ENCODE assay signal across 8 mouse cellular contexts in the genomic region with DNA sequence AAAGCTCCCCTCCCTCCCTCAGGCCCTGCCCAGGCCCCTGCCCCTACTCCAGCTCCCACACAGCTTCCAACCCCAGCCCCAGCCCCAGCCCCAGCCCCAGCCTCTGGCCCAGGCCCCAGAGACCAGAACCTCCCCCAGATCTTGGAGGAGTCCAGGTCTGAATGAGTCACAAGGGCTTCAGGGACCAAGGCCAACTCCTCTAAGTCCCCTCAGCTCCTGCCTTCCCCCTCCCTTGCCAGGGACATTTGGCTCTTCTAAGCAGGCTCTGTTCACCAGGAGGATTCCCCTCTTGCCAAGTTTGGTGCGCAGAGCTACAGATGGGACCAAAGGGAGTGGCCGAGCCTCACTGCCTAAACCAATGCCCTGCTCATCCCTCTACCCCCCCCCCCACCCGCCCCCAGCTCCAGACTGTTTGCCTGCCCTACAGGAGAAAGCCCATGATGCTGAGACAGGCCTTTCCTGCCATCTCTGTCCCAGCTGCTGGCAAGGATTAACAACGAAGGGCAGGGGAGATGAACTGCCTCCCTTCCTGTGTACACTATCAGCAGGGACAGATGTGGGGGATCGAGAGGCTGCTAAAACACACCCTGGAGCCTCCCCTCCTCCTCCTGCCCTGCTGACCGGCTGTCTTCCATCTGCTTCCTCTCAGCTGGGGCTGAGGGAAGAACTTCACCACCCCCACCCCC. TPM values are rescaled to one million over a fixed set of nuclear protein-coding genes. Genes with fewer than 3 reads are reported as not detected.
A peak's percentile ranks its signal among the peaks of the same experiment; 100 is the strongest.
DNase-seq lines count a peak whose midpoint lies in the region; ATAC-seq and TF ChIP-seq lines count a peak whose summit lies in the region.

No protein-coding gene starts in this region.

- H3K4me2 ChIP-seq in embryonic facial prominence, embryonic 15.5 days (replicated peaks) = no peak overlapping the region
- H3K4me2 ChIP-seq in heart, embryonic 12.5 days = peak overlapping the region; percentile 13; the same call in 1 of the 2 replicates
- 0 out of 2 replicates have a peak overlapping the region, but pooled peaks have one; percentile 5 for H3K4me2 ChIP-seq in kidney, postnatal 0 days (ENCODE audit: low read length)
- no peak overlapping the region for H3K4me2 ChIP-seq in lung, embryonic 15.5 days

- no peaks in the 10 kb centered on the region for H3K9me3 ChIP-seq in G1E (replicated peaks)
- H3K9me3 ChIP-seq in embryonic facial prominence, embryonic 15.5 days (replicated peaks) = no peaks in the 10 kb centered on the region
- H3K9me3 ChIP-seq in heart, embryonic 12.5 days (replicated peaks) = no peaks in the 10 kb centered on the region
- H3K9me3 ChIP-seq in kidney, postnatal 0 days (replicated peaks; ENCODE audit: low read length) = no peaks in the 10 kb centered on the region
- no peaks in the 10 kb centered on the region for H3K9me3 ChIP-seq in lung, embryonic 15.5 days

- no peak overlapping the region for H3K9ac ChIP-seq in embryonic facial prominence, embryonic 15.5 days
- peak overlapping the region; percentile 17; the same call in 1 of the 2 replicates for H3K9ac ChIP-seq in heart, embryonic 12.5 days
- H3K9ac ChIP-seq in kidney, postnatal 0 days (ENCODE audit: low read depth, low read length) = peak overlapping the region; percentile 35; the same call in 1 of the 2 replicates
- H3K9ac ChIP-seq in lung, embryonic 15.5 days = no peak overlapping the region

- 15% methylated on average over 6 of the region's 6 CpGs for WGBS in embryonic facial prominence, embryonic 15.5 days
- 11% methylated on average over 6 of the region's 6 CpGs for WGBS in heart, embryonic 12.5 days
- WGBS in kidney, postnatal 0 days = 4% methylated on average over 6 of the region's 6 CpGs
- WGBS in lung, embryonic 15.5 days = 3% methylated on average over 6 of the region's 6 CpGs

- peaks cover 2% of the 10 kb centered on the region; the same call in 1 of the 2 replicates for H3K27me3 ChIP-seq in G1E (ENCODE audit: insufficient read depth, low read length)
- no peaks in the 10 kb centered on the region for H3K27me3 ChIP-seq in embryonic facial prominence, embryonic 15.5 days
- no peaks in the 10 kb centered on the region for H3K27me3 ChIP-seq in heart, embryonic 12.5 days (replicated peaks)
- H3K27me3 ChIP-seq in kidney, postnatal 0 days (ENCODE audit: insufficient read depth, low read length) = no peaks in the 10 kb centered on the region
- no peaks in the 10 kb centered on the region for H3K27me3 ChIP-seq in lung, embryonic 15.5 days

- peak overlapping the region; percentile 83 for H3K27ac ChIP-seq in embryonic facial prominence, embryonic 15.5 days (replicated peaks)
- H3K27ac ChIP-seq in heart, embryonic 12.5 days (ENCODE audit: poor library complexity, severe bottlenecking) = peak overlapping the region; percentile 81
- peak overlapping the region; percentile 84 for H3K27ac ChIP-seq in kidney, postnatal 0 days
- peak overlapping the region; percentile 97 for H3K27ac ChIP-seq in lung, embryonic 15.5 days

- H3K4me3 ChIP-seq in G1E (ENCODE audit: low read depth, low read length) = peak overlapping the region; percentile 29; the same call in 1 of the 2 replicates
- H3K4me3 ChIP-seq in embryonic facial prominence, embryonic 15.5 days (replicated peaks) = no peak overlapping the region
- H3K4me3 ChIP-seq in heart, embryonic 12.5 days = no peak overlapping the region
- H3K4me3 ChIP-seq in kidney, postnatal 0 days (replicated peaks; ENCODE audit: low read depth, low read length) = no peak overlapping the region
- no peak overlapping the region for H3K4me3 ChIP-seq in lung, embryonic 15.5 days

- ATAC-seq in G1E (ENCODE audit: extremely low read depth, insufficient number of reproducible peaks, low FRiP score, poor library complexity, severe bottlenecking) = peak; percentile 87
- peak; percentile 73 for ATAC-seq in embryonic facial prominence, embryonic 15.5 days (ENCODE audit: insufficient number of reproducible peaks, low FRiP score, low TSS enrichment, low read depth)
- peak; percentile 71 for ATAC-seq in heart, embryonic 12.5 days (ENCODE audit: insufficient number of reproducible peaks, low FRiP score)
- peak; percentile 72 for ATAC-seq in kidney, postnatal 0 days (replicated peaks; ENCODE audit: low FRiP score, low read depth)
- ATAC-seq in lung, embryonic 15.5 days (ENCODE audit: borderline replicate concordance, extremely low read depth, low FRiP score, low TSS enrichment) = peak; percentile 89
- ATAC-seq in inflammation-experienced regulatory T-cells, adult 6 months = no peak

- peak; percentile 79 for DNase-seq in G1E (ENCODE audit: low spot score)
- peak; percentile 99 for DNase-seq in brain, adult 2 months (ENCODE audit: low read depth, low spot score)
- peak; percentile 95 for DNase-seq in kidney, postnatal 0 days (ENCODE audit: low spot score)
- DNase-seq in ovary, postnatal 36 days (ENCODE audit: low spot score) = peak; percentile 72

- H3K36me3 ChIP-seq in G1E (replicated peaks) = peaks cover 36% of the 10 kb centered on the region
- peaks cover 20% of the 10 kb centered on the region for H3K36me3 ChIP-seq in embryonic facial prominence, embryonic 15.5 days
- H3K36me3 ChIP-seq in heart, embryonic 12.5 days = peaks cover 16% of the 10 kb centered on the region
- H3K36me3 ChIP-seq in kidney, postnatal 0 days (ENCODE audit: insufficient read depth, low read length) = peaks cover 16% of the 10 kb centered on the region; the same call in 1 of the 2 replicates
- H3K36me3 ChIP-seq in lung, embryonic 15.5 days = 0 out of 2 replicates have a peak, but pooled peaks cover 8% of the 10 kb centered on the region

- TF ChIP-seq CTCF in G1E (IDR thresholded peaks at IDR 0.05; ENCODE audit: low read depth, low read length) = no peak
- TF ChIP-seq CTCF in kidney, postnatal 0 days (IDR thresholded peaks at IDR 0.05; ENCODE audit: low read depth) = no peak

- peaks cover 37% of the 10 kb centered on the region for H3K4me1 ChIP-seq in G1E (ENCODE audit: insufficient read depth, low read depth, low read length)
- H3K4me1 ChIP-seq in embryonic facial prominence, embryonic 15.5 days = peaks cover 24% of the 10 kb centered on the region
- peaks cover 49% of the 10 kb centered on the region for H3K4me1 ChIP-seq in heart, embryonic 12.5 days (replicated peaks)
- H3K4me1 ChIP-seq in kidney, postnatal 0 days (replicated peaks; ENCODE audit: insufficient read depth, low read length) = 0 out of 2 replicates have a peak, but pooled peaks cover 20% of the 10 kb centered on the region
- peaks cover 38% of the 10 kb centered on the region for H3K4me1 ChIP-seq in lung, embryonic 15.5 days

RNA-seq across cellular contexts. Expression of a gene that starts 14.4 kb away (rescaled TPM):
- total RNA-seq in G1E (2014; fragmentation: Nextera tagmentation) (not detected in 2 replicates), G1E (2017) (not detected in 2 replicates)
- not detected in 2 replicates for polyA plus RNA-seq in G1E (2012)
- 0.24 and 0.50 TPM in 2 replicates for polyA plus RNA-seq in embryonic facial prominence, embryonic 15.5 days (2015; fragmentation: Nextera tagmentation; extraction: Ambion mirVana)
- 0.15 and 0.36 TPM in 2 replicates for polyA plus RNA-seq in heart, embryonic 12.5 days (2016; fragmentation: Nextera tagmentation; extraction: Ambion mirVana)
- polyA plus RNA-seq in kidney, postnatal 0 days (2015; fragmentation: Nextera tagmentation; extraction: Ambion mirVana) = 0.36 and 0.45 TPM in 2 replicates
- polyA plus RNA-seq in lung, embryonic 15.5 days (2015; fragmentation: Nextera tagmentation; extraction: Ambion mirVana) = 0.24 and 0.55 TPM in 2 replicates
- polyA plus RNA-seq in inflammation-experienced regulatory T-cells, adult 6 months (2017; shearing (Covaris generic)) = under 1 TPM in 2 of 3 experiments, not detected in 1; 0.33 to 0.55 TPM

RNA-seq across cellular contexts. Expression of a gene that starts 18.5 kb away (rescaled TPM):
- 0.49 and 2.6 TPM in 2 replicates for total RNA-seq in G1E (2014; fragmentation: Nextera tagmentation)
- 1.5 and 1.9 TPM in 2 replicates for total RNA-seq in G1E (2017)
- 3.8 and 4.8 TPM in 2 replicates for polyA plus RNA-seq in G1E (2012)
- polyA plus RNA-seq in embryonic facial prominence, embryonic 15.5 days (2015; fragmentation: Nextera tagmentation; extraction: Ambion mirVana) = 27.2 and 28.7 TPM in 2 replicates
- polyA plus RNA-seq in heart, embryonic 12.5 days (2016; fragmentation: Nextera tagmentation; extraction: Ambion mirVana) = 10.4 and 10.6 TPM in 2 replicates
- 14.1 and 16.6 TPM in 2 replicates for polyA plus RNA-seq in kidney, postnatal 0 days (2015; fragmentation: Nextera tagmentation; extraction: Ambion mirVana)
- polyA plus RNA-seq in lung, embryonic 15.5 days (2015; fragmentation: Nextera tagmentation; extraction: Ambion mirVana) = 19.8 and 19.9 TPM in 2 replicates
- polyA plus RNA-seq in inflammation-experienced regulatory T-cells, adult 6 months (2017; shearing (Covaris generic)) = not detected

RNA-seq across cellular contexts. Expression of a gene that starts 19.3 kb away (rescaled TPM):
- total RNA-seq in G1E (2014; fragmentation: Nextera tagmentation) = not detected in 2 replicates
- total RNA-seq in G1E (2017) = under 0.01 and 0.06 TPM in 2 replicates
- 0.02 and 0.08 TPM in 2 replicates for polyA plus RNA-seq in G1E (2012)
- 2.0 and 2.2 TPM in 2 replicates for polyA plus RNA-seq in embryonic facial prominence, embryonic 15.5 days (2015; fragmentation: Nextera tagmentation; extraction: Ambion mirVana)
- polyA plus RNA-seq in heart, embryonic 12.5 days (2016; fragmentation: Nextera tagmentation; extraction: Ambion mirVana) = 0.37 and 0.71 TPM in 2 replicates
- 0.75 and 0.78 TPM in 2 replicates for polyA plus RNA-seq in kidney, postnatal 0 days (2015; fragmentation: Nextera tagmentation; extraction: Ambion mirVana)
- 1.1 and 1.4 TPM in 2 replicates for polyA plus RNA-seq in lung, embryonic 15.5 days (2015; fragmentation: Nextera tagmentation; extraction: Ambion mirVana)
- polyA plus RNA-seq in inflammation-experienced regulatory T-cells, adult 6 months (2017; shearing (Covaris generic)) = under 1 TPM in 2 of 3 experiments, not detected in 1; 0.09 to 0.15 TPM

RNA-seq across cellular contexts. Expression of a gene that starts 33.9 kb away (rescaled TPM):
- not detected in 2 replicates for total RNA-seq in G1E (2014; fragmentation: Nextera tagmentation)
- not detected in 2 replicates for total RNA-seq in G1E (2017)
- not detected in 2 replicates for polyA plus RNA-seq in G1E (2012)
- 11.1 and 11.9 TPM in 2 replicates for polyA plus RNA-seq in embryonic facial prominence, embryonic 15.5 days (2015; fragmentation: Nextera tagmentation; extraction: Ambion mirVana)
- polyA plus RNA-seq in heart, embryonic 12.5 days (2016; fragmentation: Nextera tagmentation; extraction: Ambion mirVana) = 3.3 and 3.6 TPM in 2 replicates
- polyA plus RNA-seq in kidney, postnatal 0 days (2015; fragmentation: Nextera tagmentation; extraction: Ambion mirVana) = 4.3 and 4.9 TPM in 2 replicates
- polyA plus RNA-seq in lung, embryonic 15.5 days (2015; fragmentation: Nextera tagmentation; extraction: Ambion mirVana) = 3.5 and 3.6 TPM in 2 replicates
- 1 to 10 TPM; 1.2 to 1.8 (median 1.5) TPM for polyA plus RNA-seq in inflammation-experienced regulatory T-cells, adult 6 months (2017; shearing (Covaris generic))

RNA-seq across cellular contexts. Expression of a gene that starts 36.6 kb away (rescaled TPM):
- total RNA-seq in G1E (2014; fragmentation: Nextera tagmentation) (46.1 and 55.9 TPM in 2 replicates), G1E (2017) (23.9 and 25.4 TPM in 2 replicates)
- polyA plus RNA-seq in G1E (2012) = 2.0 and 4.2 TPM in 2 replicates
- polyA plus RNA-seq in embryonic facial prominence, embryonic 15.5 days (2015; fragmentation: Nextera tagmentation; extraction: Ambion mirVana) = 16.5 and 18.7 TPM in 2 replicates
- 14.9 and 16.1 TPM in 2 replicates for polyA plus RNA-seq in heart, embryonic 12.5 days (2016; fragmentation: Nextera tagmentation; extraction: Ambion mirVana)
- 18.6 and 20.3 TPM in 2 replicates for polyA plus RNA-seq in kidney, postnatal 0 days (2015; fragmentation: Nextera tagmentation; extraction: Ambion mirVana)
- 16.2 and 19.2 TPM in 2 replicates for polyA plus RNA-seq in lung, embryonic 15.5 days (2015; fragmentation: Nextera tagmentation; extraction: Ambion mirVana)
- polyA plus RNA-seq in inflammation-experienced regulatory T-cells, adult 6 months (2017; shearing (Covaris generic)) = 10 to 100 TPM; 38.0 to 70.6 (median 62.7) TPM

Comparison
In these comparisons a context has a peak if more than half of its experiments do, and no peak if none do; other contexts are left out.
1. H3K4me2 ChIP-seq: peak in heart, embryonic 12.5 days (single experiment) and kidney, postnatal 0 days (single experiment); none in embryonic facial prominence, embryonic 15.5 days (single experiment) and lung, embryonic 15.5 days (single experiment).
2. H3K9ac ChIP-seq: peak in heart, embryonic 12.5 days (single experiment) and kidney, postnatal 0 days (single experiment); none in embryonic facial prominence, embryonic 15.5 days (single experiment) and lung, embryonic 15.5 days (single experiment).
3. Peak in every context shown above with its lines, with median percentiles within 50 percentile points of each other: DNase-seq and H3K27ac ChIP-seq.